Mouse (Mus musculus) G1E (cell line): ENCODE measurements around the gene Slc44a5. TPM values are rescaled to one million over a fixed set of nuclear protein-coding genes. Genes with fewer than 3 reads are reported as not detected.
"Not testable (repeated sequence)": the region's sequence is repeated elsewhere in the genome, so short reads cannot be mapped to it uniquely, and the experiment has no call there.

Source experiments
- ATAC-seq: 2 replicates; pipeline ENCODE4 v1.8.0; 2016; ENCODE audit warnings: mild to moderate bottlenecking; ENCODE audit not compliant: insufficient number of reproducible peaks, poor library complexity, low FRiP score, severe bottlenecking; ENCODE audit errors: extremely low read depth
- DNase-seq: peaks from one replicate; pipeline ENCODE4 v3.0.0; 2012; ENCODE audit warnings: low spot score
- H3K27me3 ChIP-seq: 2 replicates; pipeline ENCODE4 v1.6.1; 2012; ENCODE audit warnings: mild to moderate bottlenecking, low read length, inconsistent platforms; ENCODE audit not compliant: insufficient read depth
- H3K36me3 ChIP-seq: replicated peaks from 2 replicates; pipeline ENCODE3; 2012; ENCODE audit warnings: mild to moderate bottlenecking, inconsistent platforms
- H3K4me1 ChIP-seq: 2 replicates; pipeline ENCODE4 v1.6.1; 2012; ENCODE audit warnings: low read depth, low read length, inconsistent platforms, mixed read lengths; ENCODE audit not compliant: insufficient read depth
- H3K4me3 ChIP-seq: 2 replicates; pipeline ENCODE4 v1.5.1; 2012; ENCODE audit warnings: low read depth, mild to moderate bottlenecking, inconsistent platforms, low read length, moderate library complexity, mixed read lengths
- H3K9me3 ChIP-seq: replicated peaks from 2 replicates; pipeline ENCODE4 v1.6.1; 2012; ENCODE audit warnings: inconsistent platforms
- CTCF ChIP-seq: IDR thresholded peaks from 2 replicates; pipeline ENCODE4 v1.5.1; 2012; ENCODE audit warnings: low read depth, low read length, inconsistent platforms, mixed read lengths
- GATA1 ChIP-seq: IDR thresholded peaks from 2 replicates; pipeline ENCODE4 v1.6.1; 2012; ENCODE audit warnings: borderline replicate concordance, low read length, inconsistent platforms, mixed read lengths
- GATA2 ChIP-seq: IDR thresholded peaks from 2 replicates; pipeline ENCODE4 v1.6.1; 2012; ENCODE audit warnings: low read depth, low read length, inconsistent platforms, borderline replicate concordance
- POLR2AphosphoS5 ChIP-seq: IDR thresholded peaks from 2 replicates; pipeline ENCODE4 v1.6.1; 2012; ENCODE audit warnings: low read depth, low read length, inconsistent platforms; ENCODE audit not compliant: insufficient replicate concordance
- TAL1 ChIP-seq: conservative IDR thresholded peaks from 2 replicates; pipeline ENCODE4 v1.6.1; 2012; ENCODE audit warnings: low read depth, low read length, inconsistent platforms, mixed read lengths
- polyA plus RNA-seq: library from polyadenylated mRNA; stranded (reverse); fragments of >175 nt; gene quantifications from 2 replicates; pipeline ENCODE4 v1.2.3, GENCODE M21; 2012
- total RNA-seq, 2 experiments: library from RNA; stranded (forward) in 1 of 2; stranded (reverse) in 1 of 2; fragments of 200-1000 nt in 1 of 2; fragments of >200 nt in 1 of 2; fragmentation: Nextera tagmentation in 1 of 2; gene quantifications; 2 replicates each; pipeline ENCODE4 v1.2.3; 2014 to 2017

The Slc44a5 gene
- total and polyA plus RNA-seq, 3 experiments, result 0.16 TPM; not detected in 2

DNA sequence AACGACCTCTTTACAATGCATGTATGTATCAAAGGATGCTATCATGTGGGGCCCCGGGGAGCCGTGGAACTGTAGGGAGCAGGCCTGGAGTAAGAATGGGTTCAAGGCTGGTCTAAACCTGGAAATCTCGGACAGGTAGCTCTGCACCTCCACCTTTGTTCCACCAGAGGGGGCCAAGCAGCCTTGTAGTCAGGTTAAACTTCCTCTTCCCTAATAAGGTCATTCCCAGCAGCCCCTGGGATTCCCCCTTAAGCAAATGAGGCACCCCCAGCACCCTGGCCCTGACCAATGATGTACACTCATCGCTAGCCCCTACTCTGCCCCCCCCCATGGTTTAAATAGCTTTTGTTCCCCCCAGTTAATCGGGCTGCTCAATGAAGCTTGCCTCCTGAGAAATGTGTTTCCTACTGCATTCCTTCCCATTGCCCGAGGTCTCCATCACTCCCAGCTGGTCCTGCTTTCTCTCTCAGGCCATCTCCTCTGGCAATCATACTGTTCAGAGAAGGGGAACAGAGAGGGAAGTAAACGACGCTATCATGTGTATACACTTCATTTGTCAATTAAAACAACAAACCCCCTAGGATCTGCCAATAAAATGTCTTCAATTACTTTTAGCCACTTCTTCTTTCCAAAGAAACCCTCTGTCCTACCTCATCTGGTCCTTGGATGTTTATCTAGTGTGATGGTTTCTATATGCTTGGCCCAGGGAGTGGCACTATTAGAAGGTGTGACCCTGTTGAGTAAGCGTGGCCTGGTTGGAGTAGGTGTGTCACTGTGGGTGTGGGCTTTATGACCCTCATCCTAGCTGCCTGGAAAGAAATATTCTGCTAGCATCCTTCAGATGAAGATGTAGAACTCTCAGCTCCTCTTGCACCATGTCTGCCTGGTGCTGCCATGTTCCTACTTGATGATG, 11.4 kb downstream of the Slc44a5 start:
- no peak overlapping the region for H3K4me3 ChIP-seq
- ATAC-seq (peak; percentile 54), DNase-seq (no peak)
- no peaks in the 10 kb centered on the region for H3K9me3 ChIP-seq
- H3K4me1 ChIP-seq, result no peaks in the 10 kb centered on the region
- H3K27me3 ChIP-seq, result peaks cover 3% of the 10 kb centered on the region; the same call in 1 of the 2 replicates
- no peak for TF ChIP-seq CTCF
- no peak for TF ChIP-seq GATA1
- no peak for TF ChIP-seq TAL1
- TF ChIP-seq POLR2AphosphoS5, result no peak
- TF ChIP-seq GATA2, result no peak
- no peaks in the 10 kb centered on the region for H3K36me3 ChIP-seq

DNA sequence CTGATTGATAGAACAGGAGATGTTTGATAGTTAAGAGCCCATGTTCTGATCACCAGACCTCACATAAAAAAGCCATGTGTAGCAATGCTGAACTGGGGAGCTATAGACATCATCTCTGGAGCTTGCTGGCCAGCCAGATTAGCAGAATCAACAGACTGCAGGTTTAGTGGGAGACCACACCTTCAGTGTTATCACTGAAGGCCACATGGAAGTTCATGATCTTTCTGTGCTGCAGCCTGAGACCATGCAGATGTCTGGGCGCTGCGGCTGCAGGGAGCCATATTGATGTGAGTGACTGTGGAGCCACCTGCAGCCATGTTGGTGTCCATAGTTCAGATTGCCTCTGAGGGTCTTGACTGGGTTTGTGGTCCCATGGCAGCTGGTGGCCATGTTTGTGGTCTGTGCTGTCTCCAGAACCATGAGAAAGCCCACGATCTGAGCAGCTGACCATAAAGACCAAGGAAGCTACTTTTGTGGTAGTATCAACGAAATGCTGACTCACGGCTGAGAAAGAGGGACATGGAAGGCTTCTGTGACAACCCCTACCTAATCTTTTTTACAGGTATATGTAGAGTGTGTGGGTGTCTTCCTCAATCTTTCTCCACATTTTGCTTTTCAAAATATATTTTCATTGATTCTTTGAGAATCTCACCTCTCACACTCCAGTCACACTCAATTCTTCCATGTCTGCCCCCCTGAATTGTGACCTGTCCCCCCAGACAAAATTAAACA, 26.7 kb downstream of the Slc44a5 start:
- Histone ChIP-seq H3K27me3 (peaks cover 9% of the 10 kb centered on the region), H3K36me3 (no peaks in the 10 kb centered on the region), H3K4me1 (0 out of 2 replicates have a peak, but pooled peaks cover 3% of the 10 kb centered on the region), H3K9me3 (no peaks in the 10 kb centered on the region), H3K4me3 (no peak overlapping the region)
- ATAC-seq (peak; percentile 34; the same call in 1 of the 2 replicates), DNase-seq (no peak)
- TF ChIP-seq GATA2 (no peak), CTCF (no peak), GATA1 (no peak), TAL1 (no peak; the same call in 1 of the 2 replicates), POLR2AphosphoS5 (no peak)

DNA sequence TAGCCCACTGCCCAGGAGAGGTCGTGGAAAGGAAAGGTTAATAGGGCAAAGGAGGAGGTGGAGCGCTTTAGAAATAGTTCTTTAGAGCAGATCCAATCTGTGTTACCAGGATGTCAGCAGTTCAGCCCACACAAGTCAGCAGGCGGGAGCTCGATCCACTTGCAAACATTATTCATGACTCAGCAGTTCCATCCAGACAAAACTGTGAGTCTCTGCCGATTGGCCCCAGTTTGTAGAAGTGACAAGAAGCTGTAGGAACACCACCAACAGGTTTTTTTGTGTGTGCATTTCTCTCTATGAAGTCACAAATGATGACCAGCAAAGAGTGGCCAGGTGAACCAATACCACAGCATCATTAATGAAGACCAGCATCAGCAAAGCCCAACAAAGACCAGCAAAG, 28.1 kb downstream of the Slc44a5 start:
- no peak for ATAC-seq
- Histone ChIP-seq H3K36me3 (no peaks in the 10 kb centered on the region), H3K4me3 (no peak overlapping the region), H3K4me1 (0 out of 2 replicates have a peak, but pooled peaks cover 3% of the 10 kb centered on the region), H3K9me3 (no peaks in the 10 kb centered on the region), H3K27me3 (peaks cover 9% of the 10 kb centered on the region)
- no peak for DNase-seq
- TF ChIP-seq TAL1 (no peak), POLR2AphosphoS5 (no peak), GATA2 (no peak), CTCF (no peak), GATA1 (no peak)

DNA sequence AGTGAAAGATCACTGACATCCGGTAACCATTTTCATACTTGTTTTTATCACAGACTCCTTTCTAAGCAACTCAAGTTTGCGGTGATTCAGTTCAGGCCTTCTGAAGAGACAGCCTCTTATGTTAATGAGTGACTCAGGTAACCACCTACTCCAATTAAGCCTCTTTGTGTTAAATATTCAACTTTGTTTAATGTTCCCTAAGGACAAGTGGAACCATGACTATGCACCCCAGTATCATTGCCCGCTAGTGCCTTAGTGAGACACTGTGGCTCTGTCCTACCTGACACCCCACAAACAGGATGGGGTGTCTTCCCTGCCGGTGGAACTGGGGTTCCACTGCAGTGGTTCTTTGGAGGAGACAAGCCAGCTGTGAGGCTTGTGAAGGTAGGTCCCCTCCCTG, 73.6 kb downstream of the Slc44a5 start:
- Histone ChIP-seq H3K4me3 (no peak overlapping the region), H3K27me3 (no peaks in the 10 kb centered on the region), H3K9me3 (no peaks in the 10 kb centered on the region), H3K4me1 (no peaks in the 10 kb centered on the region), H3K36me3 (no peaks in the 10 kb centered on the region)
- no peak for ATAC-seq
- no peak for DNase-seq
- TF ChIP-seq GATA1 (no peak), POLR2AphosphoS5 (no peak)

GRCm38 (mm10) chr3:154053331-154053730, 80.1 kb downstream of the Slc44a5 start:
- Histone ChIP-seq H3K27me3 (no peaks in the 10 kb centered on the region), H3K4me1 (no peaks in the 10 kb centered on the region), H3K9me3 (no peaks in the 10 kb centered on the region), H3K4me3 (no peak overlapping the region), H3K36me3 (no peaks in the 10 kb centered on the region)
- DNase-seq (no peak), ATAC-seq (no peak)
- TF ChIP-seq TAL1 (no peak), POLR2AphosphoS5 (no peak), GATA1 (no peak), CTCF (no peak), GATA2 (no peak)

GRCm38 (mm10) chr3:154057464-154057863, 84.2 kb downstream of the Slc44a5 start:
- no peaks in the 10 kb centered on the region for H3K4me1 ChIP-seq
- TF ChIP-seq POLR2AphosphoS5 (no peak), TAL1 (no peak)
- H3K27me3 ChIP-seq, result no peaks in the 10 kb centered on the region
- ATAC-seq (no peak), DNase-seq (no peak)
- no peak overlapping the region for H3K4me3 ChIP-seq
- no peaks in the 10 kb centered on the region for H3K36me3 ChIP-seq
- H3K9me3 ChIP-seq, result no peaks in the 10 kb centered on the region

DNA sequence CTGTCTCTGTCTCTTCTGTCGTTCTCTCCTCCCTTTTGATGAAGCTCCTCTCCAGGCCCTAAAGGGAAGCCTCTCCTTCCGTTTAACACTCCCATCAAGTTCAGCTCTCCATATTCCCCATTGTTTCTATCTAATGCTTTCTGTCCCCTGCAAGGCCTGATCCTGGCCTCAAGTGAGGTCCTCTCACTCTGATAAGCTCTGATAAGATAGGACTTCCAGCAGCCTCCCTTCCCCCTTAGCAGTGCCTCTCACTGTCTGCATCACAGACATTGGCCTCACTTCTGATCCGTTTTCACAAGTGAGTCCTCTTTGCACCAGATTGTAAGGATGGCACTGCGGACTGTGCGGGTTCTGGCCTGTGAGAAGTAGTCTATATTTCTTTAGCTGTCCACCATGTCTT, 85.0 kb downstream of the Slc44a5 start:
- Histone ChIP-seq H3K36me3 (no peaks in the 10 kb centered on the region), H3K4me3 (no peak overlapping the region), H3K27me3 (no peaks in the 10 kb centered on the region), H3K4me1 (no peaks in the 10 kb centered on the region), H3K9me3 (no peaks in the 10 kb centered on the region)
- TF ChIP-seq GATA2 (no peak), GATA1 (no peak), TAL1 (no peak), CTCF (no peak), POLR2AphosphoS5 (no peak)
- no peak for DNase-seq
- ATAC-seq, result no peak

GRCm38 (mm10) chr3:154071989-154072388, 98.8 kb downstream of the Slc44a5 start:
- H3K9me3 ChIP-seq, result peaks cover 12% of the 10 kb centered on the region
- not testable (repeated sequence) for H3K4me3 ChIP-seq, H3K27me3 ChIP-seq, ATAC-seq, H3K36me3 ChIP-seq, H3K4me1 ChIP-seq, DNase-seq
